Mouse (Mus musculus): ENCODE data around the gene Ugt1a5.
"Not testable (repeated sequence)": the region's sequence is repeated elsewhere in the genome, so short reads cannot be mapped to it uniquely, and the experiment has no call there.

Ugt1a5 gene

DNA sequence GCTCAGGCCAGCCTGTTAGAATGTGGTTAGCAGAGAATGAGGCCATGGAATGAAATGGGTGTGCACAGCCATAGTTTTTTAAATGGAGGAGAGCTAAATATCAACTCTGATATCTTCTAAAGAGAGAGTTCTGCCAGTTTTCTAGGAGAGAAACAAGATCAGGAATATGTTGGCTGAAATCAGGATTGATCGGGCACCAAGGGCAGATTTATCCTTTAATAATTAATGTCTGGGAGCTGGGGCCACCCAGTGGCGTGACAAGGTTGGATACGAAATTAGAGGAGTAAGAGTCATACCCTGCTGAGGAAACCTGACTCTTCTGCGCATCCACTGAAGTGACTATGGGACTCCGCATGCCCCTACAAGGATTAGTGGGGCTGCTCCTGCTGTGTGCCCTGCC is at the start of gene Ugt1a5:
TSS of gene Ugt1a5 (plus strand) at position 302 of the 400 bp plus-strand sequence.
- DNase-seq (ENCODE audit: low spot score): no peak

DNA sequence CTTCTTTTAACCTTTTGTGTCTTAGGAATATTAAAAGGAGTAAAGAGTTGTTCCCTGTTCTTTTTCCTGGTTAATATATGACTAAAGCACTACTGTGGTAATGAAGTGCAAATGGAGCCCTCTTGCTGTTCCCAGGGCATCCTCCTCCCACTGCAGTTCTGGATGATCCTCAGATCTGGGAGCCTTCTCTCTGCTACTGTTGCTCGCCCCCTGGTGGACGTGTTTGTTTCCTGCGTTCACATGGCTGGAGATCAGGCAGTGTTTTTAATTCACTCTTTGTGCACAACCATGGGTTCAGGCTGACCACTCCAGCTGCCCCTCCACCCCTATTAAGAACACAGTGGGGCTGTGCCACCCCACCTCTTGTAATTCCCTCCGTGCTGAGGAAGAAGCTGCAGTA is 45.3 kb upstream of the Ugt1a5 start:
- not testable (repeated sequence) for DNase-seq (ENCODE audit: low spot score)

DNA sequence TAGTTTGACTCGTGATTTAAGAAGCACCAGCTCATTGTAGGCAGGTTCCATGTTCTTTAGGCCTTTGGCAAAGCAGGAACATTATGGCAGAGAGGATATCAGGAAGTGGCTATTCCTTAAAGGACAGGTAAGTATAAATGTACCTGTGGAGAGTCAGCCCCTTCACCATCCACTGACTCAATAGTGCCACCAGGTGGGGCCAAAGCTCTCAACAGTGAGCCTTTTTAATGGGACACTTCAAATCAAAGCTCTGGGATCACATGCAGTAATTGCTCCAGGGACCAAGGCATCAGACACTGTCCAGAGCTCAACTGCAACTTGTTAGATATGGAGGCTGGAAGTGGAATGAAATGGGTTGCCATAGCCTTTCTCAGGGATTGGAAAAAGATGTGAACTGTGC is 44.3 kb upstream of the Ugt1a5 start:
- not testable (repeated sequence) for DNase-seq (ENCODE audit: low spot score)

DNA sequence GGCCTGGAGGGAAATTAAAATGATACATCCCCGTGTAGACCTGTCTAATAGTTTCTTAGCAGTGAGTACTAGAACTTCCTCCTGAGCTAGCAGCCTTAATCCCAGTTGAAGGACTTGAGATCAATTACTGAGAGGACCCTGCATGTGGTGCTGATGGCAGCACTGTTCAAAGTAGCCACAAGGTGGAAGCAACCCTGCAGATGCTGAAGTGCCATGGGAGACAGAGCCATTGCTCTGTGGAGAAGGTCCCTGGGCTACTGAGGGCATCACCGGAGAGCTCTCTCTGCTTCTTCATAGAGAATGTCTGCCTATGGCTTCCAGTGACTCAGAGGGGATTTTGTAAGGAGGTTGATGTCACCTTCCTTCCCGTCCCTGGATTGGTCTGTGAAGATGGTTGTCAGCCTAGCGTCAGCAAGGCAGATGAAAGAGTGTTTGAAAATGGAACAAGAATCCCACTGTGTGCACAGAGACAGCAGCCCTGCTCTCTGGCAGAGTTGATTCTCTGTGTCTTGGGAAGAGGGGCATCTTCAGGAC is 39.9 kb upstream of the Ugt1a5 start:
- DNase-seq (ENCODE audit: low spot score): not testable (repeated sequence)

DNA sequence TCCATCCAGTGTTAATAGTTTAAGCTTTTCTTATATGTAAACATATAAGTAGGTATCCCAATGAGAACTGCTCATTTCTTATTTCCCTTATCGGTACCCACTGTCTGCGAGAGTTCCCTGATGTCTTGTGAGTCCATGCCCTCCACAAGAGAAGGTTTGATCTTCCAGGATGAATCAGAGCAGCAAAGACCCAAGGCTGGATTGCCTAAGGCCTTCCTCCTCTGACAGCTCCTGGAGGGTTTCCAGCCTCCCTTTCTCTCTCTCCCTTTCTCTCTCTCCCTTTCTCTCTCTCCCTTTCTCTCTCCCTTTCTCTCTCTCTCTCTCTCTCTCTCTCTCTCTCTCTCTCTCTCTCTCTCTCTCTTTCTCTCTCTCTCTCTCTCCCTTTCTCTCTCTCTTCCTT is 36.7 kb upstream of the Ugt1a5 start:
- DNase-seq (ENCODE audit: low spot score): not testable (repeated sequence)

DNA sequence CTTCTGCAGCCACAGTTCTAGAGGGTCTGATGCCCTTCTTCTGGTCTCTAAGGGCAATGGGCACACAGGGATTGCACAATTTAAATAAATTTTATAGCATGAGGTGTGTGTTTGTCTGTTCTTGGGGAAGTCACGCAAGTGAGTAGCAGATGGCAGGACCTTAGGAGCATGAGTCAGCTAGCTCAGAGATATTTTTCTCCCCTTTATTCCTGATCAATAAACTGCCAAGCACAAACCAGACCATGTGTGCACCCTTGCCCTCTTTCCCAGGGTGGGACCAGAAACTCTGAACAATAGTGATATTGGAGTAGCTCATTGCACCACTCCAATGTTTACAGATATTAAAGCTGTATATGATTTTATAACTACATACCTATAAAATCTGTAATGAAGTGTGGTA is 35.6 kb upstream of the Ugt1a5 start:
- DNase-seq (ENCODE audit: low spot score): not testable (repeated sequence)

DNA sequence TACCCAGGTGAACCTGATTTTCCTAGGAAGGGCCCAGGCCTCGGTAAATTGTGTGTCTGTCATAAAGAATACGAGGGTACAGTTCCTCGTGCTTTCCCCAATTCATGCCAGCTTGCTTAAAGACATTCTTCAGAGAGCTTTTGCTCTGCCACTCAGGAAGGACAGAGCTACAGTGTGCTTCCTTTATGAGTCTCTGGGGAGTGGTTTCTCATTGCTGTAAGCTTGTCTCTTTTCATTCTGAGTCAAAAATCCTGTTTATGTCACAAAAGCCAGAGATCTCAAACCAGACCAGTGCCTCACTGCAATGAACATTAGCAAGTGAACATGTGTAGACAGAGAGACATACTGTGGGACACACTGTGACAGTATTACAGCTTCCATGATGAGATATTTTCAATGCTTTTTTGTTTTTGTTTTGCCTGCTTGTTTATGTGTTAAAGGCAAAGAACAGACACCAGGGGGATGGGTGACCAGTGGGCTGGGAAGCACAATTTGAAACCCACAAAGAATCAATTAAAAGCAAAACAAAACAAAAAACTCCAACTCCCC is 31.8 kb upstream of the Ugt1a5 start:
- DNase-seq (ENCODE audit: low spot score): no peak

DNA sequence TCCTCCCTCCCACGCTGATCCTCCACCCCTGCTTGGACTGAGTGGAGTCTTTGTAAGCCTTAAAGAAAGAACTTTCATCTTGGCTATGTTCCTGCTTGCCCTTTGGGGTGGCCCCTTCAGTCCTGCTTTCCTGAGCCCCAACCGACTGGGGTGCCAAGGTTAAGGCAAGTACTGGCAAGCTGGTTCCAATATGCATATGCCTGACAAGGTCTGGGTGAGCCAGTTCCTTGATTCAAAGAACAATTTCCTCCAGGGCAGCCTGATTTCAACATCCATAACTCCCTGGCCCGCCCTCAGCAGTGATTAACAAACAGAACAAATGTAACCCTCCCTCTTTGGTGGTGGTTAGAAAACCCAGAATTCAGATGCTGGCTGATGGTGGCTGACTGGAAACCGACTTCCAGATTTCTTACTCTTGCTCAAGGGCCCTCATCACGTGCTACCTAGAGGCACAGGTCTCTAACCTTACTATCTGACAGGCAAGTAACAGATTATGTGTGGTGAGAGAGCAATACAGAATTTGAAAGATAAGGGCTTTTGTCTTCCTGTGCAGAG is 31.3 kb upstream of the Ugt1a5 start, which contains the start of gene Ugt1a6a:
TSS of gene Ugt1a6a (plus strand) at position 353 of the 555 bp plus-strand sequence.
- DNase-seq (ENCODE audit: low spot score): not testable (repeated sequence)

DNA sequence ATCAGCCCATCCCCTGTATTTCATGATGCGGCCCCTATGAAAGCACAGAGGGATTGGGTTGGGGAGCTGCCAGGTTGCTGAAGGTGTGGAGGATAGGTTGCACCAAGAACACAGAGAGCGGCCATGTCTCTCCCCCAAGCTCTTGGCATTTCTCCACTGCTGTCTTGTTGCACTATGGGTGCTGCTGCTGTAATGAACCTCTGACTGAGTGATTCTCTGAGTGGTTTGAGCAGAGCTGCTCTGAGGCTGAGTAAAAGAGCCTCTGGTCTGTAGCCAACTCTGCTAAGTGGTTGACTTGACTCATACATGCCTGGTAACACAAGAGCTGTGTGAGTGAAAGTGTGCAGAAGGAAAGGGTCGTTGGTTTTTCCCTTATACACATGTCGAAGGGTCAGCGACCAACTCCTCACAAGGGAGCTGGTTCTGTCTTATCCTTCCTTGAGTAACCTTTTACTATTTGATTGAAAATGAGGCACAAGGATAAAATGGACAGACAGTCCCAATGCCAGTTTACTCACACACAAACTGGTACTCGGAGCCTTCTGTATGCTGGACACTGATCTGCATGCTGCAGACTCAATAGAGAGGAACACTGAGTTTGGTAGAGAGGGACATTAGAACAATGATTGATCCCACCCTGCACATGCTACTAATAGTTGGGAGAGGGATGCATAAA is 30.4 kb upstream of the Ugt1a5 start:
- not testable (repeated sequence) for DNase-seq (ENCODE audit: low spot score)

DNA sequence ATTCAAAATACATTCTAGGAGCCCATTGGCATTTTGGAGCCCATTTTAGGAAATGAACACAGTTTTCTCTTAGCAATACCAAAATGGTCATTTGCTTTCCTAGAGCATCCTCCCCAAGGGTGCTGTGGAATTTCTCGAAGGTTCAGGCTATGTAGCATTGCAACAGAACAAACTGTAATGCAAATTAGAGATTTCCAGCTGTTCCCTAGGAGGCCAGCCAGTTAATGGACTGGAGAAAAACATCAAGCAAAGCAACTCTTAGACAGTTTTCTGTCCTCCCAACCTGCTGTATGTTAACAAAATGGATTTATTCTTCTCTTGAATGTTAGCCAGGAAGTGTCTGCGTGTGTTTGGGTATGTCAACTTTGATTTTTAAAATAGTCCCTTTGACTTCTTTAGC is 29.2 kb upstream of the Ugt1a5 start:
- DNase-seq (ENCODE audit: low spot score): no peak

DNA sequence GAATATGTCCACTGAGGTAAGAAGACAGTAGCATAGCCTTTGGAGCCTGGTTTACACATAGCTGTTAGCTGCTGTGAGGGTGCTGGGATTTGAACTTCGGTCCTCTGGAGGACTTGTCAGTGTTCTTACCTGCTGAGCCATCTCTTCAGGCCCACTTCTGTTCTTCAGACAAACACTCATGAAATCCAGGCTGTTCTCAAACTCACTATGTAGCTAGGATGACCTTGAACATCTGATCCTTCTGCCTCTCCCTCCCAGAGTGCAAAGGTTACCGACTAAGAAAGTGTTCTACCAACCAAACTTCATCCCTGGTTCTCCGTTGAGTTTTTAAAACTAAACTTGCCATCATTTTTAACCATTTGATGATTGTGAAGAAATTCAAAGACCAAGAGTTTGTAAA is 28.5 kb upstream of the Ugt1a5 start:
- DNase-seq (ENCODE audit: low spot score): no peak

DNA sequence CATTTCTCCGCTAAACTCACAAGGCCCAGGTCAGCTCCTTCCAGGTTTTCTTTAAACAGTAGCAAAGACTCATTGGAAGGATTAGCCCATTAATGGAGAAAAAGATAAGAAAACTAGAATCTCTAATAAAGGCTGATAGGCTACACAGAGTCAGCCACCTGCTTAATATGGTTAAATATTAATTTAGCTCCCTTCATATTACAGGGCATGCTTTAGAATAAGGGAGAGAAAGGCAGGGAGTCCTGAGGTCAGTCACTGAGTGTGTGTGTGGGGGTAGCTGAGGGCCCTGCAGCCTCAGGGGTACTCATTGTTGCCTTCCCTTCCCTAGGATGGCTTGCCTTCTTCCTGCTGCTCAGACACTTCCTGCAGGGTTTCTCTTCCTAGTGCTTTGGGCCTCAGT is 27.7 kb upstream of the Ugt1a5 start:
- no peak for DNase-seq (ENCODE audit: low spot score)

DNA sequence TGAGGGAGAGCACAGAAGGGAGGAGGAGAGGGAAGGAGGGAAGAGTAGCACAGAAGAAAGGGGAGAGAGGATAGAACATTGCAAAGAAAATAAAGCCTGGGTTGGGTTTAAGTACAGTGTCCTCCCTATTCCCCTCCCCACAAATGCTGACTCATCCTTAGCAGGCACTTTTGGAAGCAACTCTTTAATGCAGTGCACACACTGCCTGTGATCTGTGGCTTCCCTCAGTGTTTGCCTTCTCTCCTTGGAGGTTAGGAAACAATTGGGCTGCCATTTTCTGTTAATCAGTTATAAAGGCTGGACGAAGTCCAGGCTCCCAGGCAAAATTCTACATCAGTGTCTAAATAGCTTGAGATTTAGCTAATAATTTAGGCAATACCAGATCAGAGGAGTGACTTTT is 25.3 kb upstream of the Ugt1a5 start:
- not testable (repeated sequence) for DNase-seq (ENCODE audit: low spot score)

DNA sequence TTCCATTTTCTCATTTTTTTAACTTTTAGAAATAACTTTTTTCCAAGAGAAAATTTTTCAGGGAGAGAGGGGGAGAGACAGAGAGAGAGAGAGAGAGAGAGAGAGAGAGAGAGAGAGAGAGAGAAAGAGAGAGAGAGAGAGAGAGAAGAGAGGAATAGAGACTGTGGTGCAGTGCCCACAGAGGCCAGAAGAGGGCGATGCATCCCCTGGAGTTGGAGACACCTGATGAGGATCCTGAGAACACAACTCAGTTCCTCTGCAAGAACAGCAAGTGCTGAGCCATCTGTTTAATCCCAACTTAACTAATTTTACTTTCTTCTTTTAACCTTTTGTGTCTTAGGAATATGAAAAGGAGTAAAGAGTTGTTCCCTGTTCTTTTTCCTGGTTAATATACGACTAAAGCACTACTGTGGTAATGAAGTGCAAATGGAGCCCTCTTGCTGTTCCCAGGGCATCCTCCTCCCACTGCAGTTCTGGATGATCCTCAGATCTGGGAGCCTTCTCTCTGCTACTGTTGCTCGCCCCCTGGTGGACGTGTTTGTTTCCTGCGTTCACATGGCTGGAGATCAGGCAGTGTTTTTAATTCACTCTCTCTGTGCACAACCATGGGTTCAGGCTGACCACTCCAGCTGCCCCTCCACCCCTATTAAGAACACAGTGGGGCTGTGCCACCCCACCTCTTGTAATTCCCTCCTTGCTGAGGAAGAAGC is 21.7 kb upstream of the Ugt1a5 start:
- DNase-seq (ENCODE audit: low spot score): peak; percentile 55

DNA sequence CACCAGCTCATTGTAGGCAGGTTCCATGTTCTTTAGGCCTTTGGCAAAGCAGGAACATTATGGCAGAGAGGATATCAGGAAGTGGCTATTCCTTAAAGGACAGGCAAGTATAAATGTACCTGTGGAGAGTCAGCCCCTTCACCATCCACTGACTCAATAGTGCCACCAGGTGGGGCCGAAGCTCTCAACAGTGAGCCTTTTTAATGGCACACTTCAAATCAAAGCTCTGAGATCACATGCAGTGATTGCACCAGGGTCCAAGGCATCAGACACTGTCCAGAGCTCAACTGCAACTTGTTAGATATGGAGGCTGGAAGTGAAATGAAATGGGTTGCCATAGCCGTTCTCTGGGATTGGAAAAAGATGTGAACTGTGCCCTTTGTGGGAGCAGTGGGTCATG is 20.5 kb upstream of the Ugt1a5 start:
- DNase-seq (ENCODE audit: low spot score): peak; percentile 20

DNA sequence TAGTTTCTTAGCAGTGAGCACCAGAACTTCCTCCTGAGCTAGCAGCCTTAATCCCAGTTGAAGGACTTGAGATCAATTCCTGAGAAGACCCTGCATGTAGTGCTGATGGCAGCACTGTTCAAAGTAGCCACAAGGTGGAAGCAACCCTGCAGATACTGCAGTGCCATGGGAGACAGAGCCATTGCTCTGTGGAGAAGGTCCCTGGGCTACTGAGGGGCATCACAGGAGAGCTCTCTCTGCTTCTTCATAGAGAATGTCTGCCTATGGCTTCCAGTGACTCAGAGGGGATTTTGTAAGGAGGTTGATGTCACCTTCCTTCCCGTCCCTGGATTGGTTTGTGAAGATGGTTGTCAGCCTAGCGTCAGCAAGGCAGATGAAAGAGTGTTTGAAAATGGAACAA is 15.7 kb upstream of the Ugt1a5 start:
- peak; percentile 16 for DNase-seq (ENCODE audit: low spot score)

DNA sequence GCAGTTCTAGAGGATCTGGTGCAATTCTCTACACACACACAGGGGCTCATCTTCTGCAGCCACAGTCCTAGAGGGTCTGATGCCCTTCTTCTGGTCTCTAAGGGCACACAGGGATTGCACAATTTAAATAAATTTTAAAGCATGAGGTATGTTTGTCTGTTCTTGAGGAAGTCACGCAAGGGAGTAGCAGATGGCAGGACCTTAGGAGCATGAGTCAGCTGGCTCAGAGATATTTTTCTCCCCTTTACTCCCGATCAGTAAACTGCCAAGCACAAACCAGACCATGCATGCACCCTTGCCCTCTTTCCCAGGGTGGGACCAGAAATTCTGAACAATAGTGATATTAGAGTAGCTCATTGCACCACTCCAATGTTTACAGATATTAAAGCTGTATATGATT is 7.4 kb upstream of the Ugt1a5 start:
- DNase-seq (ENCODE audit: low spot score): no peak

DNA sequence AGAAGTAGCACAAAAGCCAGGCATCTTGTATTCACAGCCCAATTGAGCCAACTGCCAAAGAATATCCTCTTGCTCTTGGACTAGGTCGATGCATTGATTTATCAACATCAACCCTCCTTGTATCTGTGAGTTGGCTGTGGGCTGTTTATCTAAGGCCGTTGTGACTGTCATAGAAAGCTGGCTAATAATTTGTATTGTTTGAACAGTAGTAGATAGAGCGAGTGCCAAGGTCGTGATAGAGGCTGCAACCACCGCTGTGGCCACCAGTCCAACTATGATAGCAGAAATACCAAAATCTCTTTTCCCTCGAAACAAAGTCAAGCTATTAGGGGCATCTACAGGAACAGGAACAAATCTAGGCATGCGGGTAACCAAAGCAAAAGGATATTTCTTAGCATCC is 6.4 kb downstream of the Ugt1a5 start:
- not testable (repeated sequence) for DNase-seq (ENCODE audit: low spot score)

DNA sequence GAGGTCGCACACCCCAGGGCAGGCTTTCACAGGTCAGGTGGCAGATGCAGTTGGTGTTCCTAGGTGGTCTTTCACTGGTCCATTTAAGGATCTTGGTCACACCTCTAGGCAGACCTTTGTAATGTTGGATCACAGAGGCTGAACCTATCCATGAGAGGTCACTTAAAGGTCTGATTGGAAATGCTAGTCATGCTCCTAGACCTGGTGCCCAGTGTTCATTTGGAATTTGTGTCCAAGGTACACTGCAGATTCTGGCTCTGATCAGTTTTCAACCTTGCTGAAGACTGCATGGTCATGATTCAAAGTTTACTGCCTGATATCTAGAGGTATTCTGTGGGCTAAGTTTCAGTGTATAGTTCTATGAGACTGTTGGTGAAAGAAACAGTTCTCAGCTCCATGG is 13.8 kb downstream of the Ugt1a5 start:
- DNase-seq (ENCODE audit: low spot score): no peak

DNA sequence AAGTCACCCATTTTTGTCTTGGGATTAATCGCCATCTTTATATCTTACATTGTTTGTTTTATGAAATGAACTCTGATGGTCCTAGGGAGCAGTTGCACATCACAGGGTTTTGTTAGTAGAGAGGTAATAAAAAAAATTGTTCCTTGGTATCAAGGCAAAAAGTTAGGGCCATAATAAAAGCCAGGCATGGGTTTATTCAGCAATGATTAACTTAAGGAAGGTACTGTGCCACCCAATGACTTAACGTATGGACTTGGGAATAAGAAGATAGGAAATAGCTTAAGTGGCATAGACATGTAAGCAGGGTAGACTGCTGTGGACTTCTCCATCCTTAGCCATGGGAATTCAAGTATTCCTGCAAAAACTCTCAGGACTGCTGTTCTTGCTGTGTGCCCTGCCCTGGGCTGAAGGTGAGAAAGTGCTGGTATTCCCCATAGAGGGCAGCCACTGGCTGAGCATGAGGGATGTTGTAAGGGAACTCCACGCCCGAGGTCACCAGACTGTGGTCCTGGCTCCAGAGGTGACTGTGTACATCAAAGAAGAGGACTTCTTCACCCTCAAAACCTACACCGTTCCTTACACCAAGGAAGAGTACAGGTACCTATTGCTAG is 20.6 kb downstream of the Ugt1a5 start:
- no peak for DNase-seq (ENCODE audit: low spot score)

DNA sequence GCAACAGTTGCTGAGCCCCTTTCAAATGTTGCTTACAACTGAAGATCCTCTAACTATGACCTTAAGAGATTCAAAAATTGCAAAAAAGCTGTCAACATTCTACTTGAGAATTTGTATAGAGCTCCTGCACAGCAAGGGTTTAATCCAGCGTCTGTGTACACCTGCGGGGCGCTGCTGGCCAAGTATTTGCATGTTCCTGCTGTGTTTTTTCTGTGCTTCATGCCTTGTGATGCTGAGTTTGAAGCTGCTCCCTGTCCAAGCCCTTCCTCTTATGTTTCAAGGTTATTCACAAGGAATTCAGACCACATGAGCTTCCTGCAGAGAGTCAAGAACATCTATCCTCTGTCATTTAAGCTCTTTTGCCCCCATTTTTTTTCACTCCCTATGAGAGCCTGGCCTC is 26.3 kb downstream of the Ugt1a5 start:
- no peak for DNase-seq (ENCODE audit: low spot score)

DNA sequence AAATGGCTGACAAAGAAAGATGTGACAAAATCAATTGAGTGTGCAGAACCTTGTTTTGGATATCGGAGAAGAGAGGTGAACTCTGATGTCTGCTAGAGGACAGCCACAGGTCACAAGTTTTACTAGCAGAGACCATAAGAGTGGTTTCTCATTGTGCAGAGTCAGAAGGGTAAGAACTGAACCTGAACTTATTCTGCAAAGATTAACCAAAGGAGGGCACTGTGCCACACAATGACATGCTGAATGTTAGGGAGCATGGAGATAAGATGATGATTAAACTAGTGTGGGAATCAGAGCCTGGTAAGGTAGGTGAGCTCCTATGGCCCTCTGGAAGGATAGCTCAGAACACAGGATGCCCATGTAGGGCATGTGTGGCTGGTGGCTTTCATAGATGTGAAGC is 29.9 kb downstream of the Ugt1a5 start:
- DNase-seq (ENCODE audit: low spot score): no peak
